Mouse (Mus musculus): ENCODE results near the gene Angpt4.

The Angpt4 gene

GRCm38 (mm10) chr2:151979470-151980354 lies 68.7 kb downstream of the Angpt4 start, which contains the start of gene Fam110a:
Gene Fam110a, minus strand, starts transcription at chr2:151980219.
- TF ChIP-seq GATA4 (IDR thresholded peaks at IDR 0.05; ENCODE audit: insufficient replicate concordance, low read length), result peak; percentile 52; the same call in 1 of the 2 replicates

- TF ChIP-seq GATA4 (IDR thresholded peaks at IDR 0.05; ENCODE audit: insufficient replicate concordance, low read length), result no peak
These were observed 69.3 kb downstream of the Angpt4 start for GRCm38 (mm10) chr2:151980355-151980693.

GRCm38 (mm10) chr2:151981268-151981667 lies 70.3 kb downstream of the Angpt4 start:
- no peak for TF ChIP-seq GATA4 (IDR thresholded peaks at IDR 0.05; ENCODE audit: insufficient replicate concordance, low read length)

- TF ChIP-seq GATA4 (IDR thresholded peaks at IDR 0.05; ENCODE audit: insufficient replicate concordance, low read length), result no peak
These were observed 71.5 kb downstream of the Angpt4 start for GRCm38 (mm10) chr2:151982476-151982875.

GRCm38 (mm10) chr2:151984019-151984418 lies 73.0 kb downstream of the Angpt4 start:
- no peak for TF ChIP-seq GATA4 (IDR thresholded peaks at IDR 0.05; ENCODE audit: insufficient replicate concordance, low read length)

- no peak for TF ChIP-seq GATA4 (IDR thresholded peaks at IDR 0.05; ENCODE audit: insufficient replicate concordance, low read length)
These were observed 74.6 kb downstream of the Angpt4 start for GRCm38 (mm10) chr2:151985426-151986172.

- TF ChIP-seq GATA4 (IDR thresholded peaks at IDR 0.05; ENCODE audit: insufficient replicate concordance, low read length), result no peak
These were observed 75.9 kb downstream of the Angpt4 start for GRCm38 (mm10) chr2:151986958-151987357.

GRCm38 (mm10) chr2:151988978-151989377 lies 78.0 kb downstream of the Angpt4 start:
- no peak for TF ChIP-seq GATA4 (IDR thresholded peaks at IDR 0.05; ENCODE audit: insufficient replicate concordance, low read length)

- no peak for TF ChIP-seq GATA4 (IDR thresholded peaks at IDR 0.05; ENCODE audit: insufficient replicate concordance, low read length)
These were observed 80.0 kb downstream of the Angpt4 start for GRCm38 (mm10) chr2:151990985-151991394.

GRCm38 (mm10) chr2:151991446-151991845 lies 80.4 kb downstream of the Angpt4 start:
- TF ChIP-seq GATA4 (IDR thresholded peaks at IDR 0.05; ENCODE audit: insufficient replicate concordance, low read length), result no peak

GRCm38 (mm10) chr2:151994350-151995122 lies 83.5 kb downstream of the Angpt4 start:
- no peak for TF ChIP-seq GATA4 (IDR thresholded peaks at IDR 0.05; ENCODE audit: insufficient replicate concordance, low read length)

All from liver, adult (tissue).